Mouse (Mus musculus): Measurements from ENCODE around the gene Gm17555.
"Not testable (repeated sequence)": the region's sequence is repeated elsewhere in the genome, so short reads cannot be mapped to it uniquely, and the experiment has no call there.

Gm17555 gene

GRCm38 (mm10) chr2:126214800-126215199, at the start of gene Gm17555:
Gene Gm17555, plus strand, starts transcription at chr2:126215100.
- DNase-seq (ENCODE audit: low spot score), result not testable (repeated sequence)

DNA sequence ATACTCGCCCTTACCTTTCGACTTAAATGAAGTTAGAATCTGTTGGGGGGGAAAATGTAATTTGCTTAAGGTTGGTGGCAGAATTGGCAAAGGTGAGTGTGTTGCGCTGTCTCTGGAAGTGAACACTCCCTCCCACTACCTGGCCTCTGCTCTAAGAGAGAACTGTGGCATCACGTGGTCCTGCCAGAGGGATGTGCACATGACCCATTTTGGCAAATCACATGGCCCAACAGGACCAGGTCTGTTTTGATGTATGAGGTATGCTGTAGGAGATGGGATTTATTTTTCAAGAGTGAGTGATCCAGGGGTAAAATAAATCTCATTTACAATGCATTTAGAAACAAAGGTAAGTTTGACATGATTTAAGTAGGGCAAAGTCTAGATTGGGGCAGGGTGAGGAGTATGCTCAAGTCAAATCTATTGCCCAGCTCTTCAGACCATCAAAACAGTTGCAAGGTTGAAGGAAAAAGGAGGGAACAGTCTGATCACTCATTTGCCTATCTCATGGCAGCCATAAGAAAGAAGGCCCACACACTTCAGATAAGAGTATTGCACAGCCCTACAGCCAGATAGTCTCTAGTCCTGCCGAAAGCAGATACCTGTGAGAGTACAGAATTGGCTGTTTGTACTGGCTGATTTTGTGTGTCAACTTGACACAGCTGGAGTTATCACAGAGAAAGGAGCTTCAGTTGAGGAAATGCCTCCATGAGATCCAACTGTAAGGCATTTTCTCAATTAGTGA, 49.5 kb upstream of the Gm17555 start:
- DNase-seq (ENCODE audit: low spot score), result peak; percentile 19

- no peak for DNase-seq (ENCODE audit: low spot score)
Observed at GRCm38 (mm10) chr2:126166335-126166734, 48.6 kb upstream of the Gm17555 start.

GRCm38 (mm10) chr2:126166848-126167617, 47.9 kb upstream of the Gm17555 start:
- DNase-seq (ENCODE audit: low spot score), result no peak

GRCm38 (mm10) chr2:126171427-126171826, 43.5 kb upstream of the Gm17555 start:
- no peak for DNase-seq (ENCODE audit: low spot score)

- no peak for DNase-seq (ENCODE audit: low spot score)
Observed at GRCm38 (mm10) chr2:126191306-126191705, 23.6 kb upstream of the Gm17555 start.

DNA sequence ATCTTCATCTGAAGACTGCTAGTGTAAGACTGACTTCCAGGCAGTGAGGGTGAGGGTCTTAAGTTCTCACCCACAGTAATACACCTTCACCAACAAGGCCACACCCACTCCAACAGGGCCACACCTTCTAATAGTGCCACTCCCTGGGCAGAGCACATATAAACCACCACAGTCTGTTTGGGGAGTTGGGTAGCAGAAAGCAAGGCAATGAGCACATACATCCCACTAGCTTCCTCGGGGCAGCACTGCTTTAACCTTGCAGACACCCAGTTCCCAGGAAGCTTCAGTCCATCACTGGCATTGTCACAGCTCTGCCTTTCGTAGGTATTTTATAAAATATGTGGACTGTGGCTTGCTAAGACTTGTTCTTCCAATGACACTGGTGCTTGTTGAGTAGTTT, 22.8 kb upstream of the Gm17555 start:
- DNase-seq (ENCODE audit: low spot score), result no peak

DNA sequence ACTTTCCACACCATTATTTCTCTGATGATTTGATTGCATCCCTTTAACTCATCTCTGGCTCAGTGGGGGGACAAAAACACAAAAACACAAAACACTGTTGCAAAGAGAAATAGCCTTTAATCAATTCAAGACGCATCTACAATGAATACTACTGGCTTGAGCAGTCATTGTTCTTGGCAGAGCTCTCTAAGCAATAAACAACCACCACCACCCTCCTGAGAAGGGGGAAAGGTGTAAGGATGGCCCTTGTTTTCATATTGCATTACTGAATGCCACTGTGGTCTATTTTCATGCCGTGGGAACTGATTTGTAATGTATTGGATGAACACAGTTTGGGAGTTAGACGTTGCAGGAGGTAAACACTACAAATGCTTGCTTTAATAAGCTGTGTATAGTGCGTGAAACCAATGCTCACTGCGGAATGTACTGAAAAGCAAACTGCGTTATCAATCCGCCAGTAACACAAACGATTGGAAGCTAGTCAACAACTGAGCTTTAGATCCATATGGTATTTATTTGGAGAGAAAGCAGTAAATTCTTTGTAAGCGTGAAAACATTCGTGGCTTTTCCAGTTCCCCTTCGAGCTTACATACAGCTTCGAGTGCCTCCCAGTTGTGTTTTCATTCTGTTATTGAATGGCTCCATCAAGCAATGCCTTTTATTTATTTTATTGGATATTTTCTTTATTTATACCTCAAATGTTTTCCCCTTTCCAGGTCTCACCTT, 19.1 kb upstream of the Gm17555 start:
- DNase-seq (ENCODE audit: low spot score), result no peak

GRCm38 (mm10) chr2:126198971-126199370, 15.9 kb upstream of the Gm17555 start:
- no peak for DNase-seq (ENCODE audit: low spot score)

DNA sequence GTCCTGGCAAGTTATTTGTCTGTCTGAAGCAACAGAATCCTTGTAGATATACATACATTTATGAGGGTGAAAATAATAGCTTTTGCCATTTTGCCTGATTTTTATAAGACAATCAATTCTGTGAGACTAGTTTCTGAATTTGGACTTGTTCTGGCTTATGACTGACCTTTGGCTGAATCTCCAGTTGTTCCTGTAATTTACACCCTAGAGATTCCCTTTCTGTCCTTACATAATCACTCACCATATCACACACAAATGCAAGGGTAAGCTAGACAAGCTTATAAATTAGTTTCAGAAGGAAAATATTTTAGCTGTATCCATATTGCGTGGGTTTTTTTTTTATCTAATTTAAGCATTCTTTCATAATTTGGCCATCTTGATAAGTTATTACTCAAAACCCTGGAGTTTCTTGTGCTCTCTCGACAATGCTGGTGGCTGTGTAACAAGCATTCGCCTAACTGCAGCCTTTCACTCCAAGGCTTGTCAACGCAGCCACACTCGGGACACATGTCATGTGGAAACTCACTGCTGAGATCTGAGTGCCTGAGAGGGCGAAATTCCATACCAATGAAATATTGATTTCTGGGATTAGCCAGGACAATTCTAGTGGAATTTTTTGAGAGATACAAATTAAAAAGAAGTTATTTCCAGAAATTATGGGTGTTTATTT, 3.8 kb upstream of the Gm17555 start:
- no peak for DNase-seq (ENCODE audit: low spot score)

- DNase-seq (ENCODE audit: low spot score), result no peak
Observed at GRCm38 (mm10) chr2:126227581-126227980, 12.7 kb downstream of the Gm17555 start.

GRCm38 (mm10) chr2:126231731-126232130, 16.8 kb downstream of the Gm17555 start:
- DNase-seq (ENCODE audit: low spot score), result no peak

GRCm38 (mm10) chr2:126236905-126237304, 22.0 kb downstream of the Gm17555 start:
- no peak for DNase-seq (ENCODE audit: low spot score)

DNA sequence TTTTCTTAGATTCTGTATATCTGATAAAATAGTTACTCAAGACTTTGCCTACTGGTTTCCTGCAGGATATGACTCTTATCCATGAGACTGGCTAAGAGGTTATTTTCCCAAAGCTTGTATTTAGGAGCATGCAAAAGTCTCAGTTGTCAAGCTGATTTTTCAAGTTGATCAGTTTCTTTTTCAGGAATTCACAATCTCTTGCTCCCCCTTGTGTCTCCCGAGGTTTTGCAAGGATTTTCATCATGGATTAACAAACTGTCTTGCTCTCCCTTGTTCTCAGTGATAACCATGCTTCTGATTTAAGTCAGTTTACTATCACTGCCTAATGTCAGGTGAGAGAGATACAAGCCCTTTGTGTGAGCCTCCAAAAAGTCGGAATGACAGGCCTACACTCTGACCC, 30.5 kb downstream of the Gm17555 start:
- no peak for DNase-seq (ENCODE audit: low spot score)

DNA sequence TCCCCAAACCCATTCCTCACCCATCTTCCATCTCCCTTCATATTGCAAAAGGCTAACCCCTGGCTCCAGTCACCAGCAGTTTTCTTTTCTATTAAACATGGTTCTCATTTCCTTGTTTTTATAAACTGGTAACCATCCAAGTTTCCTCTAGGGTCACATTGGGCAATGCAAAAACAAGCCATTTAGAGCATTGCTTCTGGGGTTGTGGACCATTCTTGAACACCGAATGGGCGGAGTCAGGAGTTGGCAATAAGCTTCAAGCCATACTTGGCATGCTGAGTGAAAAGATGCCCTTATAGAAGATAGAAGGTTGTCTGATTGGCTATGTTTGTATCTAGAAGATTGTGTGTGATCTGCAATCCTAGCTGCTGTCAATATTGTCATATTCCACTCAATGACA, 33.6 kb downstream of the Gm17555 start:
- no peak for DNase-seq (ENCODE audit: low spot score)

DNA sequence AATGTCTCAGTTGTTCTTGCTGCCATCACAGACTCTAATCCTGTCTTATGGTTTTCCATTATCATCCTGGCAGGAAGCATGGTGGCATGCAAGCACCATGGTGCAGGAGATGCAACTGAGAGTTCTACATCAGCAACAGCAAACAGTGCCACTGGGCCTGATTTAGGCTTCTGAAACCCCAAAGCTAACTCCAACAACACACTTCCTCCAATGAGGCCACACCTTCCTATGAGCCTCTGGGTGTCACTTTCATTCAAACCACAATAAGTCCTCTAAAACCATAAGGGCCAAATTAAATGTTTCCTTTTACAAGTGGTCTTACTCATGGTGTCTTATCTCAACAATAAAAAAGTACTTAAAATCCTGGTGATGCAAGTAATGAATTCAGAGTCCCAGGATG, 37.3 kb downstream of the Gm17555 start:
- no peak for DNase-seq (ENCODE audit: low spot score)
